Mouse (Mus musculus): ENCODE measurements around the gene Eif5a. TPM values are rescaled to one million over a fixed set of nuclear protein-coding genes. Genes with fewer than 3 reads are reported as not detected.

The Eif5a gene
- polyA plus RNA-seq, 1 experiment: 702 TPM

DNA sequence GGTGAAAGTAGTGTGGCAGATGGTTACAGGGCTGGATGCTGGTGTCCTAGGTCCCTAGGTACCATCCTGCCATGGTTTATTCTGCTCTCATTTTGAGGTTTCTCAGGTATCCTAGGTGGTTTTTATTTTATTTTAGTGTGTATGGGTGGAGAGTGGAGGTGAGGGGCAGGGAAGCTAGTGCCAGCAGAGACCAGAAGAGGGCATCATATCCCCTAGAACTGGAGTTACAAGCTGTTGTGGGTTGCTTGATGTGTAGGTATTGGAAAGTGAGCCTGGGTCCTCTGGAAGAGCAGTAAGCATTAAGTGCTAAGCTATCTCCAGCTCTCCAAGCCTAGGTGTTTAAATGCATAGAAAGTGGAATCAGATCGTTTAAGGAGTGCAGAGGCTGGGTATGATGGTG, 30.5 kb upstream of the Eif5a start:
- no peak overlapping the region for H3K4me3 ChIP-seq (ENCODE audit: control insufficient read depth, low read depth, low read length)
- peaks cover 15% of the 10 kb centered on the region for H3K4me1 ChIP-seq (ENCODE audit: control insufficient read depth, insufficient read depth, low read length)
- H3K36me3 ChIP-seq (ENCODE audit: control insufficient read depth, insufficient read depth, low read length): no peaks in the 10 kb centered on the region
- H3K27me3 ChIP-seq (ENCODE audit: control insufficient read depth, insufficient read depth, low read length): no peaks in the 10 kb centered on the region
- H3K27ac ChIP-seq (ENCODE audit: control insufficient read depth, insufficient read depth, low read depth, low read length): no peak overlapping the region
- TF ChIP-seq POLR2A (IDR thresholded peaks at IDR 0.05; ENCODE audit: control insufficient read depth, low read depth, low read length): no peak
- no peak for TF ChIP-seq CTCF (IDR thresholded peaks at IDR 0.05; ENCODE audit: control insufficient read depth, insufficient read depth, insufficient replicate concordance, low read depth, low read length)

- no peak overlapping the region for H3K4me3 ChIP-seq (ENCODE audit: control insufficient read depth, low read depth, low read length)
- H3K4me1 ChIP-seq (ENCODE audit: control insufficient read depth, insufficient read depth, low read length): peaks cover 18% of the 10 kb centered on the region
- TF ChIP-seq CTCF (IDR thresholded peaks at IDR 0.05; ENCODE audit: control insufficient read depth, insufficient read depth, insufficient replicate concordance, low read depth, low read length) (no peak), POLR2A (IDR thresholded peaks at IDR 0.05; ENCODE audit: control insufficient read depth, low read depth, low read length) (no peak)
- H3K27ac ChIP-seq (ENCODE audit: control insufficient read depth, insufficient read depth, low read depth, low read length): no peak overlapping the region
- no peaks in the 10 kb centered on the region for H3K36me3 ChIP-seq (ENCODE audit: control insufficient read depth, insufficient read depth, low read length)
- H3K27me3 ChIP-seq (ENCODE audit: control insufficient read depth, insufficient read depth, low read length): no peaks in the 10 kb centered on the region
Measured at GRCm38 (mm10) chr11:69950807-69951459, 29.2 kb upstream of the Eif5a start.

GRCm38 (mm10) chr11:69948763-69949150, 27.0 kb upstream of the Eif5a start:
- Histone ChIP-seq H3K27ac (ENCODE audit: control insufficient read depth, insufficient read depth, low read depth, low read length) (no peak overlapping the region), H3K27me3 (ENCODE audit: control insufficient read depth, insufficient read depth, low read length) (no peaks in the 10 kb centered on the region), H3K4me1 (ENCODE audit: control insufficient read depth, insufficient read depth, low read length) (peaks cover 18% of the 10 kb centered on the region), H3K4me3 (ENCODE audit: control insufficient read depth, low read depth, low read length) (peak overlapping the region; percentile 37), H3K36me3 (ENCODE audit: control insufficient read depth, insufficient read depth, low read length) (no peaks in the 10 kb centered on the region)
- TF ChIP-seq CTCF (IDR thresholded peaks at IDR 0.05; ENCODE audit: control insufficient read depth, insufficient read depth, insufficient replicate concordance, low read depth, low read length) (peak; percentile 82; the same call in 1 of the 2 replicates), POLR2A (IDR thresholded peaks at IDR 0.05; ENCODE audit: control insufficient read depth, low read depth, low read length) (no peak)

DNA sequence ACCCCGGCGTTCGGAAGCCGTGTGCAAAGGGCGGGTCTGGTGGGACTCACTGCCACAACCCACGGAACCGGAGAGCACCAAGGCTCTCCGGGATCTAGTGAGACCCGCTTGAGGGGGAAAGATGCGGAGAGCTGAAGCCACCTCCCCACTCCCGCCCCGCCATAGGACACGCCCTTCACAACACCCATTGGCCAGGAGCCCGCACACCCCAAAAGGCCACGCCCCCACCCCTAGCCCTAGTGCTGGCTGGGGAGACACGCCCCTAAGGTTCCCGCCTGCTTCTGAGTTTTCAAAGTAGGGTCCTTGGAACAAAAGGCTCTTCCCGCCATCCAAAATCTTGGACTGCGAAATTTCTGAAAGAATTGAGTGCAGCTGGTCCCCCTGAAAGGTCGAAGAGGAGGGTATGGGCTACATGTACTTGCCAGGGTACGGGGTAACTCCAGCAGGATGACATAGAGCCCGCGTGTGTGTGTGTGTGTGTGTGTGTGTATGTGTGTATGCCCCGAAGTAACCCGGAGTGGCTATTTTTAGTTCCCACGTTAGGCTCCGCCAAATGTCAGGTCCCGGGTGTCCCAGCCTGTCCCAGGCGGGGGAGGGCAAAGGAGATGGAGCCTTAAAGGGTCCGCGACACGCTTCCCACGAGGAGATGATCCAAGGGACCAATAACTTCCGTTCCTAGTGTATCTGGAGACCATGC, 26.5 kb upstream of the Eif5a start, which contains the start of gene Slc2a4:
Gene Slc2a4 (minus strand): TSS at position 123 of the 697 bp plus-strand sequence.
- H3K36me3 ChIP-seq (ENCODE audit: control insufficient read depth, insufficient read depth, low read length): no peaks in the 10 kb centered on the region
- no peak within 1 kb of the TSS for H3K27ac ChIP-seq (ENCODE audit: control insufficient read depth, insufficient read depth, low read depth, low read length)
- no peaks in the 10 kb centered on the region for H3K27me3 ChIP-seq (ENCODE audit: control insufficient read depth, insufficient read depth, low read length)
- peaks cover 18% of the 10 kb centered on the region for H3K4me1 ChIP-seq (ENCODE audit: control insufficient read depth, insufficient read depth, low read length)
- H3K4me3 ChIP-seq (ENCODE audit: control insufficient read depth, low read depth, low read length): peak within 1 kb of the TSS; percentile 50
- no peak for TF ChIP-seq POLR2A (IDR thresholded peaks at IDR 0.05; ENCODE audit: control insufficient read depth, low read depth, low read length)
- no peak for TF ChIP-seq CTCF (IDR thresholded peaks at IDR 0.05; ENCODE audit: control insufficient read depth, insufficient read depth, insufficient replicate concordance, low read depth, low read length)

GRCm38 (mm10) chr11:69947337-69948065, 25.7 kb upstream of the Eif5a start:
- H3K4me1 ChIP-seq (ENCODE audit: control insufficient read depth, insufficient read depth, low read length): peaks cover 18% of the 10 kb centered on the region
- no peaks in the 10 kb centered on the region for H3K36me3 ChIP-seq (ENCODE audit: control insufficient read depth, insufficient read depth, low read length)
- peak overlapping the region; percentile 50 for H3K4me3 ChIP-seq (ENCODE audit: control insufficient read depth, low read depth, low read length)
- no peak overlapping the region for H3K27ac ChIP-seq (ENCODE audit: control insufficient read depth, insufficient read depth, low read depth, low read length)
- no peaks in the 10 kb centered on the region for H3K27me3 ChIP-seq (ENCODE audit: control insufficient read depth, insufficient read depth, low read length)
- TF ChIP-seq CTCF (IDR thresholded peaks at IDR 0.05; ENCODE audit: control insufficient read depth, insufficient read depth, insufficient replicate concordance, low read depth, low read length): no peak
- TF ChIP-seq POLR2A (IDR thresholded peaks at IDR 0.05; ENCODE audit: control insufficient read depth, low read depth, low read length): no peak

GRCm38 (mm10) chr11:69945997-69946891, 24.5 kb upstream of the Eif5a start:
- Histone ChIP-seq H3K4me3 (ENCODE audit: control insufficient read depth, low read depth, low read length) (no peak overlapping the region), H3K27me3 (ENCODE audit: control insufficient read depth, insufficient read depth, low read length) (no peaks in the 10 kb centered on the region), H3K27ac (ENCODE audit: control insufficient read depth, insufficient read depth, low read depth, low read length) (no peak overlapping the region), H3K36me3 (ENCODE audit: control insufficient read depth, insufficient read depth, low read length) (no peaks in the 10 kb centered on the region), H3K4me1 (ENCODE audit: control insufficient read depth, insufficient read depth, low read length) (peaks cover 18% of the 10 kb centered on the region)
- TF ChIP-seq POLR2A (IDR thresholded peaks at IDR 0.05; ENCODE audit: control insufficient read depth, low read depth, low read length) (no peak), CTCF (IDR thresholded peaks at IDR 0.05; ENCODE audit: control insufficient read depth, insufficient read depth, insufficient replicate concordance, low read depth, low read length) (no peak)

Data from testis, adult 2 months (tissue).